In the genomic region with DNA sequence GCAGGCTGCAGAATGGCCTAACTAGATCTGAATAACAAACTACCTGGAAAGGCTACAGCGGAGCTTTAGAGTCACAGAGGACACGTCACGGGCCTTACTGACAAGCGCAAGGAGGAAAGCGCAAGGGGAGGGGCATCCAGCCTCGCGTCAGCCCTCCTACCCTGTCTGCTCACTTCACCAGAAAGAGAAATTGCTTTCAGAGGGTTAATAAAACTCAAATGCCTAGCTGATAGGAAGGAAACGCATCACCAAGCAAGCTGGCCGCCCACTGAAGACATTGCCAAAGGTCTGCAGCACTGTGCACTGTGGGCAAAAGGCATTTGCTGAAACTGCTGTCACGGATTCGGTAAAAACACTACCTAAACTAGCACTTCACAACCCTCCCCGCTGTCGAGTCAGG, we compare ENCODE assay signal across 12 mouse cellular contexts.
"Had no signal": no experiment of that assay in that cellular context is flagged by ENCODE, and none has a peak within 500 bp of the region (broad histone marks: within the 10 kb centered on the region; RNA-seq: fewer than 3 reads in every experiment).

No protein-coding gene starts in this region.

- H3K27ac ChIP-seq: left cerebral cortex, adult 2 months; limb, embryonic 10.5 days; liver, embryonic 15.5 days; neural tube, embryonic 12.5 days; stomach, postnatal 0 days had no signal

- H3K4me3 ChIP-seq: left cerebral cortex, adult 2 months; limb, embryonic 10.5 days; liver, embryonic 15.5 days; neural tube, embryonic 12.5 days had no signal

- DNase-seq: lung, adult 2 months; lung, postnatal 36 days; midbrain, embryonic 14.5 days; thymus, postnatal 4 days had no signal

- H3K27me3 ChIP-seq: liver, embryonic 15.5 days; neural tube, embryonic 12.5 days had no signal

- H3K4me2 ChIP-seq: liver, embryonic 11.5 days; liver, embryonic 15.5 days; neural tube, embryonic 12.5 days had no signal

- H3K9me3 ChIP-seq: limb, embryonic 10.5 days; liver, embryonic 15.5 days; neural tube, embryonic 12.5 days had no signal

- ATAC-seq: intestine, embryonic 16.5 days; lung, postnatal 0 days had no signal

- H3K4me1 ChIP-seq: neural tube, embryonic 12.5 days had no signal

- H3K9ac ChIP-seq: liver, embryonic 15.5 days; neural tube, embryonic 12.5 days had no signal
